Mouse (Mus musculus) stomach, postnatal 0 days (tissue): ENCODE measurements around the gene Aldh9a1. TPM values are rescaled to one million over a fixed set of nuclear protein-coding genes. Genes with fewer than 3 reads are reported as not detected.
A peak's percentile ranks its signal among the peaks of the same experiment; 100 is the strongest.

Experiments
- ATAC-seq: fragments of 200-750 bp; cut with Nextera tagmentation; 2 replicates; pipeline ENCODE4 v1.8.0; 2017; ENCODE audit not compliant: low FRiP score, low TSS enrichment
- DNase-seq: peaks from one replicate; pipeline ENCODE4 v3.0.0-alpha.2; 2016; ENCODE audit warnings: low spot score
- H3K27ac ChIP-seq: fragments of 300-500 bp; sonication (generic); replicated peaks from 2 replicates; pipeline ENCODE4 v1.5.1; 2014; ENCODE audit warnings: mild to moderate bottlenecking, control low read depth
- H3K27me3 ChIP-seq: fragments of 300-500 bp; sonication (generic); 2 replicates; pipeline ENCODE4 v1.6.1; 2014; ENCODE audit warnings: low read length; ENCODE audit not compliant: control insufficient read depth, insufficient read depth
- H3K36me3 ChIP-seq: fragments of 300-500 bp; sonication (generic); 2 replicates; pipeline ENCODE4 v1.6.1; 2014; ENCODE audit warnings: low read length, mixed read lengths; ENCODE audit not compliant: control insufficient read depth, insufficient read depth
- H3K4me1 ChIP-seq: fragments of 300-500 bp; sonication (generic); replicated peaks from 2 replicates; pipeline ENCODE4 v1.6.1; 2014; ENCODE audit warnings: antibody characterized with exemption; ENCODE audit not compliant: control insufficient read depth, insufficient read depth
- H3K4me2 ChIP-seq: fragments of 300-500 bp; sonication (generic); replicated peaks from 2 replicates; pipeline ENCODE4 v1.6.1; 2014; ENCODE audit warnings: low read depth, mild to moderate bottlenecking, control low read depth, moderate library complexity
- H3K4me3 ChIP-seq: fragments of 300-500 bp; sonication (generic); 2 replicates; pipeline ENCODE4 v1.5.1; 2014; ENCODE audit warnings: low read depth, low read length, control low read depth
- H3K9ac ChIP-seq: fragments of 300-500 bp; sonication (generic); 2 replicates; pipeline ENCODE4 v1.6.1; 2014; ENCODE audit warnings: mild to moderate bottlenecking, low read length, control low read depth, mixed read lengths
- H3K9me3 ChIP-seq: fragments of 300-500 bp; sonication (generic); 2 replicates; pipeline ENCODE4 v1.6.1; 2016; ENCODE audit warnings: low read length; ENCODE audit not compliant: control insufficient read depth
- CTCF ChIP-seq: IDR thresholded peaks from 2 replicates; pipeline ENCODE4 v1.5.1; 2016; ENCODE audit warnings: antibody characterized with exemption, low read depth, mild to moderate bottlenecking, moderate library complexity
- EP300 ChIP-seq: optimal IDR thresholded peaks from 2 replicates; pipeline ENCODE3; 2016; ENCODE audit warnings: antibody characterized with exemption
- WGBS: fragments of 180-500 bp; shearing (Covaris S2); extraction: QIAGEN DNeasy Blood & Tissue Kit; methylation state at CpG from one replicate; pipeline ENCODE4 v1.1.7; 2014; 5-methylcytosine and 5-hydroxymethylcytosine counted together
- polyA plus RNA-seq: library from polyadenylated mRNA; unstranded; fragments of >200 nt; fragmentation: Nextera tagmentation; extraction: Ambion mirVana; gene quantifications from 2 replicates; pipeline ENCODE4 v1.2.1, GENCODE M21; 2015

Gene Aldh9a1
- 70.7 and 74.7 TPM in 2 replicates for polyA plus RNA-seq

GRCm38 (mm10) chr1:167349815-167350596, at the start of gene Aldh9a1:
TSS of gene Aldh9a1 (plus strand) at chr1:167349991.
- peak; percentile 98 for ATAC-seq
- Histone ChIP-seq H3K36me3 (peaks cover under 1% of the 10 kb centered on the region; the same call in 1 of the 2 replicates), H3K9ac (peak within 1 kb of the TSS; percentile 76), H3K4me1 (no peaks in the 10 kb centered on the region), H3K27ac (peak within 1 kb of the TSS; percentile 93), H3K9me3 (no peaks in the 10 kb centered on the region), H3K27me3 (no peaks in the 10 kb centered on the region), H3K4me2 (peak within 1 kb of the TSS; percentile 90), H3K4me3 (peak within 1 kb of the TSS; percentile 60)
- no peak for TF ChIP-seq EP300
- TF ChIP-seq CTCF = no peak
- peak; percentile 94 for DNase-seq
- under 1% methylated on average over 53 of the region's 55 CpGs for WGBS

GRCm38 (mm10) chr1:167300122-167300521, 49.7 kb upstream of the Aldh9a1 start:
- Histone ChIP-seq H3K27me3 (no peaks in the 10 kb centered on the region), H3K36me3 (no peaks in the 10 kb centered on the region), H3K4me2 (no peak overlapping the region), H3K9me3 (no peaks in the 10 kb centered on the region), H3K9ac (no peak overlapping the region), H3K4me1 (no peaks in the 10 kb centered on the region), H3K27ac (no peak overlapping the region), H3K4me3 (no peak overlapping the region)
- WGBS = 64% methylated on average over 2 of the region's 2 CpGs
- no peak for TF ChIP-seq CTCF
- TF ChIP-seq EP300 = no peak
- no peak for DNase-seq
- ATAC-seq = no peak

GRCm38 (mm10) chr1:167305501-167306137, 44.2 kb upstream of the Aldh9a1 start:
- H3K4me1 ChIP-seq = no peaks in the 10 kb centered on the region
- DNase-seq = no peak
- TF ChIP-seq EP300 = no peak
- no peak for TF ChIP-seq CTCF

GRCm38 (mm10) chr1:167306451-167307240, 43.1 kb upstream of the Aldh9a1 start:
- DNase-seq = peak; percentile 44
- no peaks in the 10 kb centered on the region for H3K9me3 ChIP-seq
- TF ChIP-seq CTCF (peak; percentile 65), EP300 (no peak)
- no peak for ATAC-seq
- 47% methylated on average over 5 of the region's 5 CpGs for WGBS
- no peak overlapping the region for H3K4me3 ChIP-seq
- no peak overlapping the region for H3K4me2 ChIP-seq
- H3K36me3 ChIP-seq = no peaks in the 10 kb centered on the region
- H3K4me1 ChIP-seq = no peaks in the 10 kb centered on the region
- H3K27ac ChIP-seq = no peak overlapping the region
- no peaks in the 10 kb centered on the region for H3K27me3 ChIP-seq
- no peak overlapping the region for H3K9ac ChIP-seq

More at GRCm38 (mm10) chr1:167305501-167306137, 44.2 kb upstream of the Aldh9a1 start:
- Histone ChIP-seq H3K27ac (no peak overlapping the region), H3K36me3 (no peaks in the 10 kb centered on the region), H3K4me3 (no peak overlapping the region), H3K27me3 (no peaks in the 10 kb centered on the region), H3K4me2 (no peak overlapping the region), H3K9ac (no peak overlapping the region), H3K9me3 (no peaks in the 10 kb centered on the region)
- WGBS = 31% methylated on average over 7 of the region's 7 CpGs
- ATAC-seq = no peak

- no peak for ATAC-seq
- H3K27me3 ChIP-seq = no peaks in the 10 kb centered on the region
- no peaks in the 10 kb centered on the region for H3K4me1 ChIP-seq
- peak overlapping the region; percentile 73 for H3K4me2 ChIP-seq
- peak overlapping the region; percentile 95; the same call in 1 of the 2 replicates for H3K27ac ChIP-seq
- H3K4me3 ChIP-seq = peak overlapping the region; percentile 69
- no peak for DNase-seq
- H3K9me3 ChIP-seq = no peaks in the 10 kb centered on the region
- 54% methylated on average over 11 of the region's 11 CpGs for WGBS
- TF ChIP-seq CTCF (no peak), EP300 (no peak)
- H3K36me3 ChIP-seq = no peaks in the 10 kb centered on the region
- H3K9ac ChIP-seq = peak overlapping the region; percentile 90; the same call in 1 of the 2 replicates
Observed at GRCm38 (mm10) chr1:167307674-167308073, 42.1 kb upstream of the Aldh9a1 start.
